Mouse (Mus musculus) intestine, postnatal 0 days (tissue): ENCODE data around the gene Lhfpl4. TPM values are rescaled to one million over a fixed set of nuclear protein-coding genes. Genes with fewer than 3 reads are reported as not detected.

Experiments used
- ATAC-seq: fragments of 200-750 bp; cut with Nextera tagmentation; 2 replicates; pipeline ENCODE4 v1.8.0; 2017; ENCODE audit warnings: mild to moderate bottlenecking, moderate TSS enrichment, moderate library complexity
- H3K27ac ChIP-seq: fragments of 300-500 bp; sonication (generic); 2 replicates; pipeline ENCODE4 v1.5.1; 2014; ENCODE audit warnings: mild to moderate bottlenecking, low read depth, low read length, moderate library complexity
- H3K27me3 ChIP-seq: fragments of 300-500 bp; sonication (generic); replicated peaks from 2 replicates; pipeline ENCODE4 v1.6.1; 2014; ENCODE audit warnings: low read length, mixed read lengths; ENCODE audit not compliant: control insufficient read depth, insufficient read depth
- H3K36me3 ChIP-seq: fragments of 300-500 bp; sonication (generic); 2 replicates; pipeline ENCODE4 v1.6.1; 2014; ENCODE audit warnings: mild to moderate bottlenecking, moderate library complexity; ENCODE audit not compliant: control insufficient read depth, insufficient read depth
- H3K4me1 ChIP-seq: fragments of 300-500 bp; sonication (generic); replicated peaks from 2 replicates; pipeline ENCODE4 v1.6.1; 2014; ENCODE audit warnings: antibody characterized with exemption, low read length, mixed read lengths; ENCODE audit not compliant: control insufficient read depth, insufficient read depth
- H3K4me2 ChIP-seq: fragments of 300-500 bp; sonication (generic); replicated peaks from 2 replicates; pipeline ENCODE4 v1.6.1; 2014; ENCODE audit warnings: low read depth, mild to moderate bottlenecking, moderate library complexity
- H3K4me3 ChIP-seq: fragments of 300-500 bp; sonication (generic); 2 replicates; pipeline ENCODE4 v1.5.1; 2014; ENCODE audit warnings: low read depth, low read length
- H3K9ac ChIP-seq: fragments of 300-500 bp; sonication (generic); 2 replicates; pipeline ENCODE4 v1.6.1; 2014; ENCODE audit warnings: mild to moderate bottlenecking, low read depth, low read length
- H3K9me3 ChIP-seq: fragments of 300-500 bp; sonication (generic); 2 replicates; pipeline ENCODE4 v1.6.1; 2016; ENCODE audit warnings: mixed run types; ENCODE audit not compliant: control insufficient read depth
- CTCF ChIP-seq: sonication (generic); IDR thresholded peaks from 2 replicates; pipeline ENCODE4 v1.5.1; 2016; ENCODE audit warnings: low read depth, mild to moderate bottlenecking, control low read depth, antibody characterized with exemption, moderate library complexity
- WGBS: fragments of 180-500 bp; shearing (Covaris S2); extraction: QIAGEN DNeasy Blood & Tissue Kit; methylation state at CpG from one replicate; pipeline ENCODE4 v1.1.7; 2014; 5-methylcytosine and 5-hydroxymethylcytosine counted together
- polyA plus RNA-seq: library from polyadenylated mRNA; unstranded; fragments of >200 nt; fragmentation: Nextera tagmentation; extraction: Ambion mirVana; gene quantifications from 2 replicates; pipeline ENCODE4 v1.2.1, GENCODE M21; 2015

Lhfpl4 gene
- polyA plus RNA-seq, 1 experiment from 2014 or later: 0.78 TPM

DNA sequence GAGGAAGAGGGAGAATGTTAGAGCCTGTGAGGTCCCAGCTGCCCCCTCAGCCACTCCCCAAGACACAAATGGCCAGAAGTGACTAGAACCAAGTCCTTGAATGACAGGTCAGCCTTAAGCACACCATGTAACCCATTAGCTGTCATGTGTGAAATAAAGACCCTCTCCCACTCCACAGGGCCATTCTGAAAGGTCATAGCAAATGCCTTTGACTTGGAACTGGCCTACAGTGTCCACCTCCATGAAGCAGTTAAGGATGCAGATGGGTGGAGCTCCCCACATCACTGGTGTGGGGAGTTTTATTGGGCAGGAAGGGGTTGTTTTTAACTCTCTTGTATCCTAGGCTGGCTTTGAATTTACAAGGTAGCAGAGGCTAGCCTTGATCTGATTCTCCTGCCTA, 23.2 kb downstream of the Lhfpl4 start:
- H3K9ac ChIP-seq: no peak overlapping the region
- no peak overlapping the region for H3K4me2 ChIP-seq
- H3K27ac ChIP-seq: no peak overlapping the region
- no peaks in the 10 kb centered on the region for H3K27me3 ChIP-seq
- no peaks in the 10 kb centered on the region for H3K4me1 ChIP-seq
- H3K4me3 ChIP-seq: no peak overlapping the region
- no peaks in the 10 kb centered on the region for H3K36me3 ChIP-seq
- ATAC-seq: no peak
- no peaks in the 10 kb centered on the region for H3K9me3 ChIP-seq
- TF ChIP-seq CTCF: no peak

DNA sequence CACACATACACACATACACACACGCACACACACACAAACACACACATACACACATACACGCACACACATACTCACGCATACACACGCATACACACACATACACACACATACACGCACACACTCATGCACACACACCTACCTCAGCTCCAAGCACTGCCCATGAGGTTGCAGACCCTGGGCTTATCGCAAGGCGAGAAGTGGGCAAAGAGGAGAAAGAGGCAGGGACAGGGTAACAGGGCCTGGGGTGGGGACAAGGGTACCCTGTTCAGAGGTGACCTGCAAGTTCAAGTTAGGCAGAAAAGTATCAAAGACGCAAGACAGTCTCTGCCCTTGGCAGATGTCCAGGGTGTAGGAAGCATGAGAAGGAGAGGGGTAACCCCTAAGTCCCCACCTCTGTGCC, 24.5 kb downstream of the Lhfpl4 start:
- no peak overlapping the region for H3K9ac ChIP-seq
- no peak overlapping the region for H3K4me3 ChIP-seq
- no peak overlapping the region for H3K4me2 ChIP-seq
- no peaks in the 10 kb centered on the region for H3K4me1 ChIP-seq
- no peak overlapping the region for H3K27ac ChIP-seq
- no peaks in the 10 kb centered on the region for H3K36me3 ChIP-seq
- WGBS: 90% methylated on average over 8 of the region's 8 CpGs
- no peaks in the 10 kb centered on the region for H3K27me3 ChIP-seq
- no peaks in the 10 kb centered on the region for H3K9me3 ChIP-seq
- no peak for TF ChIP-seq CTCF
- no peak for ATAC-seq

DNA sequence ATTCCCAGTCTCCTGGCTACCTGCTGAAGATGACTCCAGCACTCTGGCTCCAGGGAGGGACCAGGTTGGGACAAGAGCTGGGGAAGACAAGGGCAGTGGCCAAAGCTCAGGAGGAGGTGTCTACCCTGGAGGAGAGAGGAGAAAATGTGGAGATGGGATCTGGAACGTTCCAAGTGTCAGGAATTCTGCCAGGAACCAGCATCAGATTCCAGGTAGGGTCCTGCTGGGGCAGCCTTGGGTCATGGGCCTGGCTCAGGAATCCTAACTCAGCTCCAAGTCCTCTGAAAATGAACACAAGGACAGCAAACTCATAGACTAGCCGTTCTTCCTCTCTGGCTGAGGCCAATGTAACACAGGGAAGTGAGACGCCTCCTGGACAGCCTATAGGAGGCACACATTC, 25.3 kb downstream of the Lhfpl4 start:
- no peak overlapping the region for H3K4me3 ChIP-seq
- no peaks in the 10 kb centered on the region for H3K4me1 ChIP-seq
- no peak overlapping the region for H3K27ac ChIP-seq
- H3K27me3 ChIP-seq: no peaks in the 10 kb centered on the region
- H3K9ac ChIP-seq: no peak overlapping the region
- WGBS: 59% methylated on average over 3 of the region's 3 CpGs
- H3K36me3 ChIP-seq: no peaks in the 10 kb centered on the region
- TF ChIP-seq CTCF: no peak
- ATAC-seq: no peak
- H3K4me2 ChIP-seq: no peak overlapping the region
- H3K9me3 ChIP-seq: no peaks in the 10 kb centered on the region

DNA sequence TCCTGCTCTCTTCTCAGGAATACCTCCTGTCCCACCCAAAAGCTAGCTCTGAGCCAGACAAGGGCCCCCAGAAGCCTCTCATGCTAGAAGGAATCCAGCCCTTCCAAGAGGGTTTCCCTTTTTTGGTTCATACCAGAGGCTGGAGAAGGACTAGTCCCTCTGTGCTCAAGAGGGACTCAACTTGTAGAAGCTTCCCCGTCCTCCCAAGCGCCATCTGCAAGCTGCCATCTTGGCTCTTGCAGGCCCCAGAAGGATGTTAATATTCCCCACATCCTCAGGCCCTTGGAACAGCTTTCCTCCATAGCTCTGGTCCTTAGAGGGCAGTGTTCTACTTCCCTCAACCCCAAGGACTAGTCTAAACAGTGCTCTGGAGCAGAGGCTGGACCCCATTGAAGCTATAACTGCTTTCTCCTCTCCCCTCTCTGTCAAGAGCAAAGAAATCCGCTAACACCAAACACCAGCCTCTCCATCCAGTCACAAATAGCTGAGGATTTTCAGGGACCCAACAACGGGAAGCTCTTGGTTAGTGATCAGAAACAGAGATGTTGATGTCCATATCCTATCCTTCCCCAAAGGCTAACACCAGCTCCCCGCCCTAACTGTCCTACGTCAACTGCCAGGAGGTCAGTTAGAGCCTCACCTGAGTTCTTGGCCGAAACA, 26.7 kb downstream of the Lhfpl4 start:
- H3K4me1 ChIP-seq: no peaks in the 10 kb centered on the region
- no peak overlapping the region for H3K4me2 ChIP-seq
- TF ChIP-seq CTCF: no peak
- no peak for ATAC-seq
- WGBS: 89% methylated on average over 7 of the region's 7 CpGs
- H3K9ac ChIP-seq: no peak overlapping the region
- no peak overlapping the region for H3K27ac ChIP-seq
- no peaks in the 10 kb centered on the region for H3K9me3 ChIP-seq
- H3K36me3 ChIP-seq: no peaks in the 10 kb centered on the region
- H3K4me3 ChIP-seq: no peak overlapping the region
- H3K27me3 ChIP-seq: no peaks in the 10 kb centered on the region

DNA sequence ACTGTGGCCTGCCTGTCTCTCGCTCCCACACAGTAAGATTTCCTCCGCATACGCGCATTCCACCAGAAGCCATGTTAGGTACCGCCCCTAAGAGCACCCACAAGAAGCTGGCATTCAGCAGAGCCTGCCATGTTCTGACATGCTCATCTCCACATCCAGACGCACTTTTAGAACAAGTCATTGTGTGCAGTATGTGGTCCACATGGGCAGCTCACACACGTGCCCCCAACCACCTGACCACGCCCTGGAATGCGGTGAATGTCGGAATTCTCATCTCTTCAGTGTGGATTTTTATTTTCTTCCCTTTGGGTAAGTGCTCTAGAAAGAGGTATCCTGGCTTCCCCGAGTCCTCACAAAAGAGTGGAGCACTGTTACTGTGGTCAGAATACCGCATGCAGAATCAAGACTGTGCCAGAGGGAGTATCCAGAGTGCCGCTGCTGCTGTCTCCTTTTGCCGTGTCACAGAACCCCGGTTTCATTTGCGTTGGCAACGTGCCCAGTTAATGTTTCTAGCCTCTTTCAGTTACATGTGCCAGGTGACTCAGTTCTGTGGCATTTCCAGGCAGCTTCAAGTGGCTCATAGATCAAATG, 28.4 kb downstream of the Lhfpl4 start:
- no peak for TF ChIP-seq CTCF
- no peaks in the 10 kb centered on the region for H3K4me1 ChIP-seq
- H3K9ac ChIP-seq: no peak overlapping the region
- H3K27ac ChIP-seq: no peak overlapping the region
- H3K4me3 ChIP-seq: no peak overlapping the region
- H3K36me3 ChIP-seq: no peaks in the 10 kb centered on the region
- H3K9me3 ChIP-seq: no peaks in the 10 kb centered on the region
- H3K27me3 ChIP-seq: no peaks in the 10 kb centered on the region
- H3K4me2 ChIP-seq: peak overlapping the region; percentile 48; the same call in 1 of the 2 replicates
- peak; percentile 42 for ATAC-seq
- WGBS: 43% methylated on average over 17 of the region's 17 CpGs

DNA sequence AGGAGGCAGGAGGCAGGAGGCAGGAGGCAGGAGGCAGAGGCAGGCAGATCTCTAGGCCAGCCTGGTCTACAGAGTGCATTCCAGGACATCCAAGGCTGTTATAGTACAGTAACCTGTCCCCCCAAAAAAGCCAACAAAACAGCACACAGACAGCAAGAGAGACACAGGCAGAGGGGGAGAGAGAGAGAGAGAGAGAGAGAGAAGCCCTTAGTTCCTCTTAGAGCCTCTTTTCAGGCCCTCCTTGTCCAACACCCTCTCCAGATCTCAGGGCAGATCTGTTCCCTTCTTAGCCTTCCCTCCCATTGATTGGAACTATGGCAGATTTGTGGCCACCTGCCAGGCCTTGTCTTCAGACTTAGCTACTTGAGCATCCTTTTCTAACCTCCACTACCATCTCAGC, 31.7 kb downstream of the Lhfpl4 start:
- no peak overlapping the region for H3K4me2 ChIP-seq
- H3K27ac ChIP-seq: no peak overlapping the region
- no peak overlapping the region for H3K4me3 ChIP-seq
- ATAC-seq: no peak
- H3K4me1 ChIP-seq: no peaks in the 10 kb centered on the region
- H3K36me3 ChIP-seq: peaks cover 9% of the 10 kb centered on the region; the same call in 1 of the 2 replicates
- TF ChIP-seq CTCF: no peak
- H3K27me3 ChIP-seq: no peaks in the 10 kb centered on the region
- no peaks in the 10 kb centered on the region for H3K9me3 ChIP-seq
- no peak overlapping the region for H3K9ac ChIP-seq
